Mouse (Mus musculus): Measurements from ENCODE around the gene Gp1bb. TPM values are rescaled to one million over a fixed set of nuclear protein-coding genes. Genes with fewer than 3 reads are reported as not detected.

Gene Gp1bb
- polyA plus RNA-seq, 1 experiment from 2014 or later, result 4.4 TPM

DNA sequence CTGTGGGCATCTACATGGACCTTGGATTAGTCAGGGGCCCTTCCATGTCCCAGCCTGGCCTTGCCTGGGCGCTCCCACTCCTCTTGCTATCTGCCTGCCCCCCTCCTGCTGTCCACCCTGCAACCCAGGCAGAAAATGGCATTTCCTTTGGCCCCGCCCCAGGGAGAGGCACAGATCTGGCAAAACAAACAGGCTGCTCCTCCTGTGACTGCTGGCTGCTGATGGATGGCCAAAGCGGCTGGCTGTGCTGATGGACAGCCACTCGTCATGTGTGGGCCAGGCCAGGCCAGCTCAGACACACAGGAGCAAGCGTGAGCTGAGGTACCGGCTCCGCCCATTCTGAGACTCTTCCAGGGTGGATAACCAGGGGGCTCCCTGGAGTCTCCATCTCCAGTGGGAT lies 20.8 kb downstream of the Gp1bb start:
- ATAC-seq (ENCODE audit: extremely low read depth, insufficient number of reproducible peaks, low FRiP score, low TSS enrichment), result no peak
- Histone ChIP-seq H3K4me3 (no peak overlapping the region), H3K36me3 (no peaks in the 10 kb centered on the region), H3K27ac (replicated peaks) (no peak overlapping the region), H3K4me1 (peaks cover 24% of the 10 kb centered on the region), H3K9ac (no peak overlapping the region), H3K9me3 (no peaks in the 10 kb centered on the region), H3K27me3 (replicated peaks) (peaks cover 25% of the 10 kb centered on the region), H3K4me2 (no peak overlapping the region)
- 60% methylated on average over 7 of the region's 7 CpGs for WGBS

DNA sequence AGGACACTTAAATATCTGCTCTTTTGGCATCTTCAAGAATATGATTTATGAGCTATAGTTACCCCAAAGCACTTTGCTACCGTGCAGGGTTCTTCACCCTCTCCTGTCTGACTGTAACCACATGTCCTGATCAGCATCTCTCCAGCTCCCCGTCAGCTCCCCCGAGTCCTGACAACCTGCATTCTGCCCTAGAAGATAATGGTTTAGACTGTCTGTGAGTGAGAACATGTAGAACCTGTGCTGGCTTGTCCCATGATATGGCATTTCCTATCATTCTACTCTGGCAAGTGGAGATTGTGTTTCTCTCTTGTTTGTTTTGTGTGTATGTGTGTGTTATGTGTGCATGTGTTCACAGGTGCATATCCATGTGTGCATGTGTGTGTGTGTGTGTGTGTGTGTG lies 24.2 kb downstream of the Gp1bb start:
- H3K4me2 ChIP-seq, result no peak overlapping the region
- peaks cover 4% of the 10 kb centered on the region for H3K4me1 ChIP-seq
- H3K27me3 ChIP-seq (replicated peaks), result peaks cover 49% of the 10 kb centered on the region
- no peaks in the 10 kb centered on the region for H3K36me3 ChIP-seq
- no peak overlapping the region for H3K9ac ChIP-seq
- no peak overlapping the region for H3K27ac ChIP-seq (replicated peaks)
- WGBS, result 53% methylated on average over 3 of the region's 3 CpGs
- H3K9me3 ChIP-seq, result no peaks in the 10 kb centered on the region
- no peak overlapping the region for H3K4me3 ChIP-seq
- ATAC-seq (ENCODE audit: extremely low read depth, insufficient number of reproducible peaks, low FRiP score, low TSS enrichment), result no peak

DNA sequence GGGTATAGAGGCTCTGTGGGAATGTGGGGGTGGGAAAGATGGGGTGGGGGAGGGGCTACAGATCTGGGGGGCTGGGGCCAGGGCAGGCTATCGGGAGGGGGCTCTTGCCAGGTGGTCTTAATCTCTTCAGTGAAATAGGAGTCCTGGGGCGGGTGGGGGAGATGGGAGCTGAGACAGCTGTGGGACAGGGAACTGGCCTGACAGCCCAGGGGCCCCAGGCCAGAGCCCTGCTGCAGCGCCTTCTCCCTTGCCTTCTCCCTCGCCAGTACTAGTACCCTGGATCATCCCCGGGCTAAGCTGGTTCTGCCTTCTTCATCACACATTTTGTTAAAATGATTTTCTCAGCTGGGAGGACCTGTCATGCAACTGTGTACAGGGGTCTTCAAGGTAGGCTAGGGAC lies 25.9 kb downstream of the Gp1bb start:
- no peaks in the 10 kb centered on the region for H3K36me3 ChIP-seq
- ATAC-seq (ENCODE audit: extremely low read depth, insufficient number of reproducible peaks, low FRiP score, low TSS enrichment), result no peak
- H3K27ac ChIP-seq (replicated peaks), result no peak overlapping the region
- no peaks in the 10 kb centered on the region for H3K9me3 ChIP-seq
- H3K27me3 ChIP-seq (replicated peaks), result peaks cover 64% of the 10 kb centered on the region
- peaks cover 8% of the 10 kb centered on the region for H3K4me1 ChIP-seq
- no peak overlapping the region for H3K4me2 ChIP-seq
- no peak overlapping the region for H3K4me3 ChIP-seq
- 38% methylated on average over 5 of the region's 5 CpGs for WGBS
- no peak overlapping the region for H3K9ac ChIP-seq

DNA sequence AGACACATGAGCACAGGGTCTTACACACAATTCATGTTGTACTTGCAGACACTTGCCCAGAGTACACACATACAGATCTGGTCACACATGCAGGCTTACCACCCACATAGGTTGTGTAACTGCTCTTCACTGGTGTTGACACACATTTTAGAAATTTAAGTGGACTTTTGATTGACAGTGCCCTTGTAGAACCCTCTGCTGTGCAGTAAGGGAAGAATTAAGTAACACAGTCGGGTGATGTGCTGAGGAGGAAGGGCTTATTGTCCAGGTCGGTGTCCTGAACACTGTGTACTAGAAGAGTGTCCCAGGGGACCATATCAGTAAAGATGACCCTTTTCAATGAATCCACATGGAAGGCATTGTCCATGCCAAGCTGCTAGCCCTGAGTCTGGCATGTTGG lies 28.3 kb downstream of the Gp1bb start:
- Histone ChIP-seq H3K9me3 (no peaks in the 10 kb centered on the region), H3K4me1 (peaks cover 25% of the 10 kb centered on the region), H3K27ac (replicated peaks) (no peak overlapping the region), H3K4me3 (no peak overlapping the region), H3K36me3 (no peaks in the 10 kb centered on the region), H3K27me3 (replicated peaks) (peaks cover 87% of the 10 kb centered on the region), H3K9ac (no peak overlapping the region), H3K4me2 (no peak overlapping the region)
- WGBS, result 63% methylated on average over 2 of the region's 2 CpGs
- ATAC-seq (ENCODE audit: extremely low read depth, insufficient number of reproducible peaks, low FRiP score, low TSS enrichment), result no peak

DNA sequence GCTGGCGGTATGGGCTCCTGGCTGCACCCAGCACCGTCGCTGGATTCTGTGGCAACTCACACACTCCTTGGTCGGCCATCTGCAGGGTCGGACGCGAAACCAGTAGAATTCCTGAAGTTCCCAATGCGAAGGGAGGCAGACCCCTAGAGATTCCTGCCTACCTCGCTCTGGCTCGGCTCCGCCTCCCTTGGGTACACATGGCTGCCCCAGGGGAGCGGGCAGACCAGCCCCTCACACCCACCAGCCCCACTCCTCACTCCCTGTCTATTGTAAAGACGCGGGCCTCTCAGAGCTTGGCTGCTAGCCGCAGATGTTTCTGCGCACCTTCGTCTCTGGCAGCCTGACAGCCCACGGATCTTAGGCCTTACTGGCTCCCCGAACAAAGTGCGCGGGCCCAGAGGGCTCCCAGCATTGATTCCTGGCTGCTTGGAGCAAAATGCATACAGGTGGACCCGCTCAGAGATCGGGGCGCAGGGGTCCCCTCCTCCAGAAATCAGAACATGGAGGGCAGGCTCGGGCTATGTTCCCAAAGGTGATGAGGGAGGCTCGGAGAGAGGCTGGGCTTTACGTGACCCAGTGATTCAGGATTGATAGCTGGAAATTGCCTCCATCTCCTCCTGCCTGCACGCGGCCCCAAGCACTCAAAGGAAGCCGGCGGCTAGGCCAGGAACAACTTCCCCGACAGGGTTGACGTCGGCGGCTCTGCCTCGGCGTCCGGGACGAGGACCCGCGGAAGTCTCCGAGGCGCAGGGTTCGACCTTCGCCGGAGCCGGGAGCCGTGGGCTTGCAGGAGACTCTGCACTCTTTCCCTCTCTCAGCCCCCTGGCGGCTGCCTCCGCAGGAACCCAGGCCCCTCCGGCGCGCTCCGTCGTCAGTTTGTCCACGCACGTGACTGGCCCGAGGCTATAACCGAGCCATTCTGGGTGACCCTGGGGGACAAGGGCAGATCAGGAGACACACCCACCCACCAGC lies 30.9 kb downstream of the Gp1bb start:
- Histone ChIP-seq H3K9me3 (no peaks in the 10 kb centered on the region), H3K27me3 (replicated peaks) (peaks cover 97% of the 10 kb centered on the region), H3K4me1 (peaks cover 47% of the 10 kb centered on the region), H3K4me2 (peak overlapping the region; percentile 71), H3K27ac (replicated peaks) (no peak overlapping the region), H3K9ac (peak overlapping the region; percentile 1), H3K36me3 (no peaks in the 10 kb centered on the region), H3K4me3 (peak overlapping the region; percentile 47)
- 2% methylated on average over 59 of the region's 59 CpGs for WGBS
- no peak for ATAC-seq (ENCODE audit: extremely low read depth, insufficient number of reproducible peaks, low FRiP score, low TSS enrichment)

DNA sequence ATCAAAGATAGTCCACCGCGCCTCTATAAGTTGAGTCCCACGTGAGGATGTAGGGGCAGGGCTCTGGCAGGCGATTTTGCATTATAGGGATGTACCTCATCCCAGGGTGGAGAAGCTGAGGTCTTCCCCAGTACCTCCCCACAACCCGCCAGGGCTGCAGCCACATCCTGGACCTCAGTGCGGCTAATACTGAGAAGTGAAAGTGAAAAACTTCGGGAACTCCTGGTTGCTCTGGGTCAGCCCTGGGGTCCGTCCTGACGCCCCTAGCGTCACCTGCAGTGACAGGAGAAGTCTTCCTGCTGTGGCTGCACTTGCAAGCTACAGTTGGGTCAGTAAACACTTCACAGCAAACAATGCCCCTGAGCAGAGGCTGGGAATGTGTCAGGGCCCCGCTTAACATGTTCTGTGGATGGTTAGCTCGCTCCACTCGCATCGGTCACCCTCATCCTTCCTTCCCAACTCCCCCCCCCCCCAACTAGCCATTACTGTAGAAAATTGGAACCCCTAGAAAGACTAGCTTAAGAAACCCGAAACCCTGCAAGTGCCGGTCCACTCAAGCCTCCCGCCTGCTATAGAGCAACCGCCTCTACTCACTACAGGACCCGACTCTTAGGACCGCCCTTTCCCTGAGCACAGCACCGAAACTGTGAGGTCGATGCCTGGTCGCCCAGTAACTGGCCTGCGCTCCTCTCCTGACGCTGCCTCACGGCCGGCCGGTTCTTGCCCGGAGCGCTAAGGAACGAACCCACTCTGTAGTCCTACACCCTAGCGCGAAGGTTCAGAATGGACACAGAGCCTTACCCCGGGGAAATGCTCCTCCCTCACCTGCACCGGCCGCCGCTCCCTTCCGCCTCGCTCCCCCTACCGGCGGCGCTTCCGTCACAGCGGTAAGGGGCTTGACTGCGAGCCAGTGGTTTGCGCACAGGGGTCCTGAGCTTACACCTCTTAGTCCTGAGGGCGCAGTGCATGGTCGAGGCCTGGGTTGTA lies 32.1 kb downstream of the Gp1bb start, which contains the start of gene Tbx1:
TSS of gene Tbx1 (minus strand) at position 868 of the 987 bp plus-strand sequence.
- Histone ChIP-seq H3K4me1 (peaks cover 56% of the 10 kb centered on the region), H3K27ac (replicated peaks) (no peak within 1 kb of the TSS)

DNA sequence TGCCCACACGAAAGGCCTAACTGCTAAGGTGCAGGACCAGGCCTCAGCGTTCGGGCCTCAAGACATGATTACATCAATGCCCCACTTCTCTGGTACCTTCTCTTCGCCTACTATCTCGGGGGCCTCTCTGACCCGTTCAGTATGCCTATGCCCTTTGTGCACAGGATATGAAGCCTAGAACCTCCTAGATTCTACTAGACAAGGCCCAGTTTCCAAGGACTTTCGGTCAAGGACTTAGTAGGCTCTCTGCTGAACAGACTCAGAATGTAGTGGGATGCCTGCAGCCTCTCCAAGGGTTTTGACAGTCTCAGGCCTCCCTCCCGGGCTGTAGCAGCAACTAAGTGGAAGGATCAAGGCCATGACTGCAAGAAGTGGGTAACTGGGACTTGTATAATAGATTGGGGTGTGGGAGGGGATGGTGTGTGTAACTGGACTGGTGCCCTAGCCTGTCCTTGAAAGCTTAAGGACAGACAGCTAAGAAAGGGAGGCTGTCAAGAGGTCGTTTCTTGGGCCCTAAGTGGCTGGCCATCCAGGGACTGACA lies 33.1 kb downstream of the Gp1bb start:
- Histone ChIP-seq H3K4me2 (peak overlapping the region; percentile 81), H3K27ac (replicated peaks) (no peak overlapping the region), H3K36me3 (no peaks in the 10 kb centered on the region), H3K4me3 (peak overlapping the region; percentile 54), H3K4me1 (peaks cover 56% of the 10 kb centered on the region), H3K9ac (no peak overlapping the region), H3K9me3 (no peaks in the 10 kb centered on the region), H3K27me3 (replicated peaks) (peaks cover 97% of the 10 kb centered on the region)
- ATAC-seq (ENCODE audit: extremely low read depth, insufficient number of reproducible peaks, low FRiP score, low TSS enrichment), result no peak
- WGBS, result 45% methylated on average over 9 of the region's 9 CpGs

More for the DNA sequence above, 32.1 kb downstream of the Gp1bb start, which contains the start of gene Tbx1:
- Histone ChIP-seq H3K4me2 (peak within 1 kb of the TSS; percentile 71), H3K9me3 (no peaks in the 10 kb centered on the region), H3K27me3 (replicated peaks) (peaks cover 97% of the 10 kb centered on the region), H3K9ac (peak within 1 kb of the TSS; percentile 58), H3K36me3 (no peaks in the 10 kb centered on the region), H3K4me3 (peak within 1 kb of the TSS; percentile 47)
- 3% methylated on average over 48 of the region's 48 CpGs for WGBS
- ATAC-seq (ENCODE audit: extremely low read depth, insufficient number of reproducible peaks, low FRiP score, low TSS enrichment), result no peak

DNA sequence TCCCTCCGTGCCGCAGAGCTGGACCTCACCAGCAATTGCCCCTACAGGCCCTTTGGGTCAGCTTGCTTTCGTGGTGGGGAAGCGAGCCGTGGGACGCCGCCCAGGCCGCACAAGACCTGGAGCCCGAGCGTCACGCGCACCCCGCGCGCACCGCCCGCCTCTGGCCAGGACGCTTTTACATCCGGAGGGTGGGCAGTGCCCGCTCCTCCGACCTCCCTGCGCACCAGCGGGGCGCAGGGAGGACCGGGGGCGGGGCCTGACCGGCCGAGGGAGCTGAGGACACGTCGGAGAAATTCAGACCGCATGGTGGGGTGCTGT lies 33.5 kb downstream of the Gp1bb start:
- H3K9ac ChIP-seq, result no peak overlapping the region; the same call in 1 of the 2 replicates
- no peaks in the 10 kb centered on the region for H3K36me3 ChIP-seq
- WGBS, result 11% methylated on average over 31 of the region's 31 CpGs
- H3K27me3 ChIP-seq (replicated peaks), result peaks cover 97% of the 10 kb centered on the region
- H3K4me3 ChIP-seq, result peak overlapping the region; percentile 54
- H3K4me1 ChIP-seq, result peaks cover 56% of the 10 kb centered on the region
- H3K9me3 ChIP-seq, result no peaks in the 10 kb centered on the region
- H3K27ac ChIP-seq (replicated peaks), result no peak overlapping the region
- H3K4me2 ChIP-seq, result peak overlapping the region; percentile 81
- no peak for ATAC-seq (ENCODE audit: extremely low read depth, insufficient number of reproducible peaks, low FRiP score, low TSS enrichment)

DNA sequence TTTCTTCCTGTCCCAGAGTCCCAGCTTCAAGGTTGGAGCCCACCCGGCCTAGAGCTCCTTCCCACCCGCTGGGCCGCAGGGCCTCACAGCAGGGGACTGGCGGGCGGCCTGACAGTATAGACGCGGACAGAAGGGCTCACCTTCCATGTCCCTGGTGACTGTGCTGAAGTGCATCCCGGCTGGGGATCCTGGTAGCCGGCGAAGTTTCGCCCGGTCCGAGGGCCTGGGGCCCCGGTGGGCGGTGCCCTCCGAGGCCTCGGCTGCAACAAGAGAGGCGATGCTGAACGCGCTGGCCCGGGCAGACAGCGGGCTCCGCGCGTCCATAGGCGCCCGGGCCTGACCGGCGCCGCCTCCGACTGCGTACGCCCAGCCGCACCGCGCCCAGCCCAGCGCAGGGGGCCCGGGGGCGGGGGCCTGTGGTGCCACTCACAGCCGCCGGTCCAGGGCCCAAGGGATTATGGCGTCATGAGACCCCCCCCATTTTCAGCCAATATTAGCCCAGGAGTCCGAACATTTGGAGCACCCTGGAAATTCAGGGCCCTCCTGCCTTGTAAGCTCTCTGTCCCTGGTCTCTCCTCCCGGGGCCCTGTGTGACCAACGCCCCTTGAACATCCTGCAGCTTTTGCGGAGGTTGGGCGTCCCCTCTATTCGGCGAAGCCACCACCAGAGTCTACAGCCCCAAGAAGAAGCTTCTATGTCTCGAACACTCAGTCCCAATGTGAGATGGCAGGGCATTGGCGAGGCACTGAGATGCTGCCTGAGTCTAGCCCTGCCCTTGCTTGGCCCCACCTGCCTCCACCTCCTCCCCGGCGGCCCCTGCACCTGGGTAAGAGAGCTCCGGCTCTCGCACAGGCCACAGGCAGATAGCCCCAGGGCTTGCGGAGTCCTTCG lies 34.1 kb downstream of the Gp1bb start:
- 2% methylated on average over 57 of the region's 57 CpGs for WGBS
- Histone ChIP-seq H3K36me3 (no peaks in the 10 kb centered on the region), H3K4me1 (peaks cover 56% of the 10 kb centered on the region), H3K4me2 (peak overlapping the region; percentile 81), H3K27me3 (replicated peaks) (peaks cover 97% of the 10 kb centered on the region), H3K27ac (replicated peaks) (no peak overlapping the region), H3K9me3 (no peaks in the 10 kb centered on the region), H3K4me3 (peak overlapping the region; percentile 54), H3K9ac (peak overlapping the region; percentile 63; the same call in 1 of the 2 replicates)
- ATAC-seq (ENCODE audit: extremely low read depth, insufficient number of reproducible peaks, low FRiP score, low TSS enrichment), result no peak

DNA sequence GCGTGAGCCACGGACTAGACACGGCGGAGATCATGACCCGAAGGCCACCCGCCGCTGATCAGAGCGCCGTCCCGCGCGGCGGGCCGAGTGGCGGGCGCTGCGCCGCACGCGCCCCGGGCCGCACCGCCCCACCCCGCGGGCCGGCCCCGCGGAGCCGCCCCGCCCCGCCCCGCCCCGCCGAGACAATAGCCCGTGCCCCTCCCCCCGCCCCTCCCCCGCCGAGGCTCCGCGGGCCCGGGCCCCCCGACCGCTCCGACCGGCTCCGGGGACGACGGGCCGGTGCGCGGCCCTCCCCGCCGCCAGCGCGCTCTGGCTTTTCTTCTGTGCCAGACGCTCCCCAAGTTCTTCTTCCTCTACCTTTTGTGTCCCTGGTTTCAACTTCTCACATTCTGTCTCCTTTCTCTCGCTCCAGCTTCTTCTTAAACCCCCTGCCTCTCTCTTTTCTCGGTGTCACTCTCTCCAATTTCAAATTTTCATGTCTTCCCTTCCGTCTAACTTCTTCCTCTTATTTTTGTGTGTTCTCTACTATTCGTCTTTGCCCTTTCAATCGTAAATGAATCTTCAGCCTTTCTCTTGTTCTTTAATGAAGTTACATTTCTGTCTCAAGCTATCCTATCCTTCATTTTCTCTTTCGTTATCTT lies 35.2 kb downstream of the Gp1bb start:
- no peaks in the 10 kb centered on the region for H3K36me3 ChIP-seq
- H3K9me3 ChIP-seq, result no peaks in the 10 kb centered on the region
- no peak for ATAC-seq (ENCODE audit: extremely low read depth, insufficient number of reproducible peaks, low FRiP score, low TSS enrichment)
- peaks cover 100% of the 10 kb centered on the region for H3K27me3 ChIP-seq (replicated peaks)
- peak overlapping the region; percentile 81 for H3K4me2 ChIP-seq
- peak overlapping the region; percentile 75 for H3K9ac ChIP-seq
- H3K27ac ChIP-seq (replicated peaks), result no peak overlapping the region
- H3K4me3 ChIP-seq, result peak overlapping the region; percentile 54
- WGBS, result 2% methylated on average over 32 of the region's 62 CpGs
- H3K4me1 ChIP-seq, result peaks cover 62% of the 10 kb centered on the region

Measured in heart, embryonic 13.5 days (tissue).